Mouse (Mus musculus) liver, postnatal 0 days (tissue): ENCODE measurements around the gene Six1. TPM values are rescaled to one million over a fixed set of nuclear protein-coding genes. Genes with fewer than 3 reads are reported as not detected.

ENCODE experiments used
- ATAC-seq: fragments of 200-750 bp; cut with Nextera tagmentation; 2 replicates; pipeline ENCODE4 v1.8.0; 2017; ENCODE audit warnings: mild to moderate bottlenecking, moderate library complexity
- DNase-seq: peaks from one replicate; pipeline ENCODE4 v3.0.0-alpha.2; 2016
- H3K27ac ChIP-seq: fragments of 300-500 bp; sonication (generic); 2 replicates; pipeline ENCODE4 v1.5.1; 2014; ENCODE audit warnings: antibody characterized with exemption, moderate library complexity, mild to moderate bottlenecking, low read depth
- H3K27me3 ChIP-seq: fragments of 300-500 bp; sonication (generic); 2 replicates; pipeline ENCODE4 v1.6.1; 2014; ENCODE audit warnings: low read length, control low read depth, mixed read lengths; ENCODE audit not compliant: insufficient read depth
- H3K36me3 ChIP-seq: fragments of 300-500 bp; sonication (generic); replicated peaks from 2 replicates; pipeline ENCODE4 v1.6.1; 2014; ENCODE audit warnings: mild to moderate bottlenecking, control low read depth, low read length, moderate library complexity, mixed read lengths; ENCODE audit not compliant: insufficient read depth
- H3K4me1 ChIP-seq: fragments of 300-500 bp; sonication (generic); 2 replicates; pipeline ENCODE4 v1.6.1; 2014; ENCODE audit warnings: antibody characterized with exemption, mild to moderate bottlenecking, control low read depth; ENCODE audit not compliant: insufficient read depth
- H3K4me2 ChIP-seq: fragments of 300-500 bp; sonication (generic); 2 replicates; pipeline ENCODE4 v1.6.1; 2014; ENCODE audit warnings: low read depth, mild to moderate bottlenecking, low read length, moderate library complexity, mixed read lengths
- H3K4me3 ChIP-seq: fragments of 300-500 bp; sonication (generic); 2 replicates; pipeline ENCODE4 v1.5.1; 2014; ENCODE audit warnings: low read depth, low read length
- H3K9ac ChIP-seq: fragments of 300-500 bp; sonication (generic); replicated peaks from 2 replicates; pipeline ENCODE4 v1.6.1; 2014; ENCODE audit warnings: mild to moderate bottlenecking, moderate library complexity
- H3K9me3 ChIP-seq: fragments of 300-500 bp; sonication (generic); 2 replicates; pipeline ENCODE4 v1.6.1; 2016; ENCODE audit warnings: mild to moderate bottlenecking, control low read depth, low read length, mixed read lengths
- CTCF ChIP-seq: sonication (generic); IDR thresholded peaks from 2 replicates; pipeline ENCODE4 v1.5.1; 2016; ENCODE audit warnings: antibody characterized with exemption, low read depth
- EP300 ChIP-seq: IDR thresholded peaks from 2 replicates; pipeline ENCODE4 v1.6.1; 2016; ENCODE audit warnings: antibody characterized with exemption, low read depth, mild to moderate bottlenecking
- WGBS: fragments of 180-500 bp; shearing (Covaris S2); extraction: QIAGEN DNeasy Blood & Tissue Kit; methylation state at CpG from one replicate; pipeline ENCODE4 v1.1.7; 2014; ENCODE audit not compliant: insufficient replicate concordance; 5-methylcytosine and 5-hydroxymethylcytosine counted together
- polyA plus RNA-seq: library from polyadenylated mRNA; unstranded; fragments of >200 nt; fragmentation: Nextera tagmentation; extraction: Ambion mirVana; gene quantifications from 2 replicates; pipeline ENCODE4 v1.2.1, GENCODE M21; 2015

Six1 gene
- polyA plus RNA-seq, 1 experiment from 2014 or later = 0.04 TPM

- WGBS = 0% methylated on average over 38 of the region's 38 CpGs
- no peak for TF ChIP-seq CTCF
- DNase-seq = peak; percentile 63
Observed at GRCm38 (mm10) chr12:73046607-73047180, 7.0 kb downstream of the Six1 start.

DNA sequence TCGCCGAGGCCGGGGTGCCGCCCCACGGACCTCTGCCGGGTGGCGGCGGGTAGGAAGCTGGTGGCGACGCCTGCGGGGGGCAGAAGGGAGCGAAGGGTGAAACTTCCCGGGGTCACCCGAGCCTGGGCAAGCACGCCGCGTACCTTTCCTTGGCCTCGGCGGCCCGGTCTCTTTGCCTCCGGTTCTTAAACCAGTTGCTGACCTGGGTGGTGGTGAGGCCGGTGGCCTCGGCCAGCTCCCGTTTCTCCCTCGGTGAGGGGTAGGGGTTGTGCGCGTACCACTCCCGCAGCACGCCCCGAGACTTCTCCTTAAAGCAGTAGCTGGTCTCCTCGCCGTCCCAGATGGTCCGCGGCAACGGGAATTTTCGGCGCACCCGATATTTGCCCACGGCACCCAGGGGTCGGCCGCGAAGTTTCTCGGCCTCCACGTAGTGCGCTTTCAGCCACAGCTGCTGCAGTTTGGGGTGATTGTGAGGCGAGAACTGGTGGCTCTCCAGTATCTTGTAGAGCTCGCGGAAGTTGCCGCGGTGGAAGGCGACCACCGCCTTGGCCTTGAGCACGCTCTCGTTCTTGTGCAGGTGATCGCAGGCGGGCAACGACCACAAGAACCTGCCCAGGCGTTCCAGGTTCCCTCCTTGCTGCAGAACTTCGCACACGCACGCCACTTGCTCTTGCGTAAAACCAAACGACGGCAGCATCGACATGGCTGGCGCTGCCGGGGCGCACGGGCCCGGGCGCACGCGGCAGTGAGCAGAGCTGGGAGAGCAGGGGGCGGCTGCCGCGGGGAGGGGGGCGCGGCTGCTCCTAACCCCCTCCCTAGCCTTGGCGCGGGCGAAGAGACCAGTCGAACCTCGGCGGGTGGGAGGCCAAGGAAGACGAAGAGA is 7.7 kb downstream of the Six1 start:
- ATAC-seq (0 out of 2 replicates have a peak, but pooled peaks have one; percentile 29), DNase-seq (peak; percentile 21)
- under 1% methylated on average over 82 of the region's 85 CpGs for WGBS
- H3K4me2 ChIP-seq = peak overlapping the region; percentile 79
- H3K9ac ChIP-seq = no peak overlapping the region
- peak overlapping the region; percentile 44 for H3K4me3 ChIP-seq
- TF ChIP-seq EP300 = no peak
- TF ChIP-seq CTCF = no peak
- H3K27ac ChIP-seq = no peak overlapping the region
- peaks cover 99% of the 10 kb centered on the region for H3K27me3 ChIP-seq
- H3K36me3 ChIP-seq = no peaks in the 10 kb centered on the region
- peaks cover 19% of the 10 kb centered on the region for H3K4me1 ChIP-seq
- H3K9me3 ChIP-seq = no peaks in the 10 kb centered on the region

More at GRCm38 (mm10) chr12:73046607-73047180, 7.0 kb downstream of the Six1 start:
- peak overlapping the region; percentile 44 for H3K4me3 ChIP-seq
- no peaks in the 10 kb centered on the region for H3K9me3 ChIP-seq
- H3K9ac ChIP-seq = no peak overlapping the region
- H3K36me3 ChIP-seq = no peaks in the 10 kb centered on the region
- ATAC-seq = peak; percentile 65
- H3K27me3 ChIP-seq = peaks cover 99% of the 10 kb centered on the region
- H3K27ac ChIP-seq = no peak overlapping the region
- H3K4me2 ChIP-seq = peak overlapping the region; percentile 79
- H3K4me1 ChIP-seq = peaks cover 19% of the 10 kb centered on the region

GRCm38 (mm10) chr12:73045046-73045723 is 8.5 kb downstream of the Six1 start:
- peaks cover 19% of the 10 kb centered on the region for H3K4me1 ChIP-seq
- TF ChIP-seq EP300 (no peak), CTCF (0 out of 2 replicates have a peak, but pooled peaks have one; percentile 2)
- WGBS = under 1% methylated on average over 44 of the region's 46 CpGs
- peak overlapping the region; percentile 44 for H3K4me3 ChIP-seq
- no peaks in the 10 kb centered on the region for H3K9me3 ChIP-seq
- no peak for ATAC-seq
- peak; percentile 39 for DNase-seq
- H3K36me3 ChIP-seq = no peaks in the 10 kb centered on the region
- H3K4me2 ChIP-seq = peak overlapping the region; percentile 79
- H3K9ac ChIP-seq = no peak overlapping the region
- H3K27ac ChIP-seq = no peak overlapping the region
- H3K27me3 ChIP-seq = peaks cover 99% of the 10 kb centered on the region

DNA sequence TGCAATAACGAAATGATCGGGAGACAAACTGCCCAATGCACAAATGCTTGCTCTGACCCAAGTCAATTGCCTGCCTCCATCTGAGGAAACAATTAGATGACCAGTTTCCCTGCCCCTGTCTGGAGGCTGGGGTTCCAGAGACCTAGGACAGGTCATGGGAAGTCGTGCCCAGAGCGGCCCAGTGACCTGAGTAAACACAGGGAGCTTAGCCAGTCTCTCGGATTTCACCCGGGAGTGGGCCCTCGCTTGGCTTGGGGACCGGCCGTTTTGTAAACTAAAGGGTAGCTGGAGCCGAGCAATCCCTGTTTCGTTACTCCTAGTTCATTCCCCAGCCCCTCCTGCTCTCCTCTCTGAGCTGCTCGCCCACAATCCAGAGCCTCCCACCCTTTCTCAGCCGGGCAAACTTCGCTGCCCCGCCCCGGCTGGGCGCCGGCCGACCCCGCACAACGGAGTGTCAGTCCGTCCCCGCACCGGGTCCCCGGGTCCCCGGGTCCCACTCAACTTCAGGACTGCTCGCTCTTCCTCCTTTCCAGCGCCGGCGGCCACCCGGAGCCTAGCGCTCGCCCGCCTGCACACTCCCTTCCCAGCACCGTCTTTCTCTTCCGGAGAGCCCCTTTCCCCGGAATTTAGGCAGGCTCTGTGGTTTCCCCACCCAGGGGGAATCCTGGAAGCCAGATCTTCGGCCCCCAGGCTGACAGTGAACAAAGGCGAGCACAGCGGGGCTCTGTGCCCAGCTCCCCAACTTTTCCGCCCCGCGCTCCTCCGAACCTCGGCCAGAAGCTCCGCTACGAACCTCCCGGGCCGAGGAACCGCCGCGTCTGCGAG is 9.3 kb downstream of the Six1 start:
- WGBS = 2% methylated on average over 49 of the region's 53 CpGs

GRCm38 (mm10) chr12:73043396-73044167 is 10.1 kb downstream of the Six1 start:
- Histone ChIP-seq H3K9me3 (no peaks in the 10 kb centered on the region), H3K4me1 (peaks cover 19% of the 10 kb centered on the region), H3K27ac (no peak overlapping the region), H3K27me3 (peaks cover 99% of the 10 kb centered on the region), H3K9ac (no peak overlapping the region), H3K4me3 (no peak overlapping the region), H3K36me3 (no peaks in the 10 kb centered on the region), H3K4me2 (no peak overlapping the region)
- no peak for ATAC-seq
- 14% methylated on average over 14 of the region's 14 CpGs for WGBS
- peak; percentile 17 for DNase-seq
- TF ChIP-seq CTCF (no peak), EP300 (no peak)

More for the DNA sequence above, 9.3 kb downstream of the Six1 start:
- Histone ChIP-seq H3K27ac (no peak overlapping the region), H3K4me1 (peaks cover 19% of the 10 kb centered on the region), H3K4me3 (peak overlapping the region; percentile 44), H3K36me3 (no peaks in the 10 kb centered on the region), H3K9ac (no peak overlapping the region), H3K27me3 (peaks cover 99% of the 10 kb centered on the region), H3K4me2 (peak overlapping the region; percentile 79), H3K9me3 (no peaks in the 10 kb centered on the region)
- peak; percentile 32 for DNase-seq
- no peak for ATAC-seq
- no peak for TF ChIP-seq EP300
- no peak for TF ChIP-seq CTCF
